ENCODE assay signal across 24 mouse cellular contexts in genomic region chr7:89401936-89402335, GRCm38 (mm10). TPM values are rescaled to one million over a fixed set of nuclear protein-coding genes. Genes with fewer than 3 reads are reported as not detected.
DNase-seq lines count a peak whose midpoint lies in the region; ATAC-seq lines count a peak whose summit lies in the region.
"Had no signal": no experiment of that assay in that cellular context is flagged by ENCODE, and none has a peak within 500 bp of the region (broad histone marks: within the 10 kb centered on the region; RNA-seq: fewer than 3 reads in every experiment).

No protein-coding gene starts in this region.

- H3K4me2 ChIP-seq in kidney, embryonic 16.5 days (replicated peaks; ENCODE audit: low read depth, low read length) = peak overlapping the region; percentile 76
- H3K4me2 ChIP-seq in liver, embryonic 13.5 days = peak overlapping the region; percentile 87; the same call in 1 of the 2 replicates
- H3K4me2 ChIP-seq: embryonic facial prominence, embryonic 15.5 days; midbrain, embryonic 13.5 days; neural tube, embryonic 12.5 days had no signal

- no peaks in the 10 kb centered on the region for H3K9me3 ChIP-seq in kidney, embryonic 16.5 days (ENCODE audit: low read length)
- no peaks in the 10 kb centered on the region for H3K9me3 ChIP-seq in liver, embryonic 13.5 days (replicated peaks)
- H3K9me3 ChIP-seq: embryonic facial prominence, embryonic 15.5 days; heart, embryonic 13.5 days; limb, embryonic 12.5 days; midbrain, embryonic 13.5 days; neural tube, embryonic 12.5 days had no signal

- WGBS in kidney, embryonic 16.5 days = 51% methylated on average over 3 of the region's 3 CpGs
- 51% methylated on average over 3 of the region's 3 CpGs for WGBS in liver, embryonic 13.5 days (ENCODE audit: insufficient replicate concordance)

- peak overlapping the region; percentile 37; the same call in 1 of the 2 replicates for H3K9ac ChIP-seq in kidney, embryonic 16.5 days (replicated peaks; ENCODE audit: low read length)
- H3K9ac ChIP-seq in liver, embryonic 13.5 days = no peak overlapping the region
- H3K9ac ChIP-seq: embryonic facial prominence, embryonic 15.5 days; heart, embryonic 13.5 days; limb, embryonic 12.5 days; lung, embryonic 14.5 days; midbrain, embryonic 13.5 days; neural tube, embryonic 12.5 days had no signal

- DNase-seq in cerebellum, adult 9-11 months = peak; percentile 16
- DNase-seq in lung, adult 18-20 months = peak; percentile 31 to 45
- DNase-seq in lung, postnatal 25 days (ENCODE audit: low spot score) = no peak
- DNase-seq in liver, embryonic 13.5 days = no peak
- DNase-seq in left cerebral cortex, adult 18-20 months (ENCODE audit: low spot score in 2 of 2) = no peak
- no peak for DNase-seq in thymus, postnatal 10 days (ENCODE audit: low spot score in 2 of 2)
- DNase-seq: adrenal gland, postnatal 10 days; cerebellum, adult 11-12 months; cerebellum, postnatal 25 days; heart, postnatal 36 days; lung, embryonic 14.5 days; thymus, adult 18-20 months had no signal

- peak overlapping the region; percentile 6; the same call in 1 of the 2 replicates for H3K4me3 ChIP-seq in kidney, embryonic 16.5 days (ENCODE audit: low read length)
- H3K4me3 ChIP-seq in liver, embryonic 13.5 days (replicated peaks) = no peak overlapping the region
- H3K4me3 ChIP-seq: embryonic facial prominence, embryonic 15.5 days; limb, embryonic 12.5 days; midbrain, embryonic 13.5 days; neural tube, embryonic 12.5 days had no signal

- no peaks in the 10 kb centered on the region for H3K36me3 ChIP-seq in kidney, embryonic 16.5 days (ENCODE audit: insufficient read depth, low read length)
- H3K36me3 ChIP-seq in liver, embryonic 13.5 days = no peaks in the 10 kb centered on the region
- H3K36me3 ChIP-seq: embryonic facial prominence, embryonic 15.5 days; midbrain, embryonic 13.5 days; neural tube, embryonic 12.5 days had no signal

- peak overlapping the region; percentile 96 for H3K27ac ChIP-seq in kidney, embryonic 16.5 days (ENCODE audit: low read length)
- H3K27ac ChIP-seq in liver, embryonic 13.5 days = no peak overlapping the region
- H3K27ac ChIP-seq: embryonic facial prominence, embryonic 15.5 days; limb, embryonic 12.5 days; midbrain, embryonic 13.5 days; neural tube, embryonic 12.5 days had no signal

- no peaks in the 10 kb centered on the region for H3K27me3 ChIP-seq in kidney, embryonic 16.5 days (ENCODE audit: insufficient read depth, low read length)
- H3K27me3 ChIP-seq in liver, embryonic 13.5 days = peaks cover 53% of the 10 kb centered on the region
- H3K27me3 ChIP-seq: heart, embryonic 13.5 days; Patski had no signal

- peaks cover 28% of the 10 kb centered on the region for H3K4me1 ChIP-seq in kidney, embryonic 16.5 days (ENCODE audit: insufficient read depth, low read length)
- H3K4me1 ChIP-seq in liver, embryonic 13.5 days (replicated peaks) = peaks cover 26% of the 10 kb centered on the region

- ATAC-seq in cerebellum, adult (ENCODE audit: insufficient number of reproducible peaks, low FRiP score, low TSS enrichment) = no peak
- peak; percentile 2; the same call in 1 of the 2 replicates for ATAC-seq in kidney, embryonic 16.5 days (ENCODE audit: low FRiP score, low TSS enrichment)
- no peak for ATAC-seq in liver, embryonic 13.5 days (ENCODE audit: low read depth)
- ATAC-seq: activated CD4-positive, CD25-positive, alpha-beta regulatory T cell, adult 4 months; forebrain, embryonic 16.5 days; hindbrain, embryonic 16.5 days; intestine, postnatal 0 days; midbrain, embryonic 13.5 days; Patski had no signal

RNA-seq across cellular contexts. Expression of gene Tmem135, which starts 2.1 kb away (rescaled TPM):
- 37.6 and 39.9 TPM in 2 replicates for polyA plus RNA-seq in kidney, embryonic 16.5 days (2015; fragmentation: Nextera tagmentation; extraction: Ambion mirVana)
- 12.4 and 16.7 TPM in 2 replicates for polyA plus RNA-seq in liver, embryonic 13.5 days (2015; fragmentation: Nextera tagmentation; extraction: Ambion mirVana)
- 10 to 100 TPM; 58.1 to 62.4 TPM for total RNA-seq in left cerebral cortex, adult 18-20 months (2021)

RNA-seq across cellular contexts. Expression of gene Fzd4, which starts 2.2 kb away (rescaled TPM):
- 28.1 and 31.0 TPM in 2 replicates for polyA plus RNA-seq in kidney, embryonic 16.5 days (2015; fragmentation: Nextera tagmentation; extraction: Ambion mirVana)
- polyA plus RNA-seq in liver, embryonic 13.5 days (2015; fragmentation: Nextera tagmentation; extraction: Ambion mirVana) = 1.7 and 2.1 TPM in 2 replicates
- 1 to 10 TPM; 5.6 to 5.7 TPM for total RNA-seq in left cerebral cortex, adult 18-20 months (2021)
- polyA plus RNA-seq: activated CD4-positive, CD25-positive, alpha-beta regulatory T cell, adult 4 months had no signal

Comparison
In these comparisons a context has a peak if more than half of its experiments do, and no peak if none do; other contexts are left out.
1. DNase-seq: peak in cerebellum, adult 9-11 months (single experiment) and lung, adult 18-20 months (2 of 2); none in lung, postnatal 25 days (single experiment), liver, embryonic 13.5 days (single experiment), left cerebral cortex, adult 18-20 months (0 of 2) and thymus, postnatal 10 days (0 of 2).